Mouse (Mus musculus) T-cell, adult 2 months (primary cell): ENCODE measurements around the gene Rflna.
A peak's percentile ranks its signal among the peaks of the same experiment; 100 is the strongest.

Source experiments
- DNase-seq: peaks from one replicate; pipeline ENCODE4 v3.0.0; 2022; ENCODE audit warnings: low spot score

Gene Rflna

GRCm38 (mm10) chr5:125002969-125003872, at the start of gene Rflna:
Gene Rflna, plus strand, starts transcription at chr5:125003221.
- no peak for DNase-seq

- DNase-seq = peak; percentile 90
Measured at GRCm38 (mm10) chr5:124954404-124955305, 48.4 kb upstream of the Rflna start.

- no peak for DNase-seq
Measured at GRCm38 (mm10) chr5:124957491-124957890, 45.5 kb upstream of the Rflna start.

- DNase-seq = no peak
Measured at GRCm38 (mm10) chr5:124959099-124959498, 43.9 kb upstream of the Rflna start.

GRCm38 (mm10) chr5:124960131-124960901, 42.7 kb upstream of the Rflna start:
- DNase-seq = no peak

GRCm38 (mm10) chr5:124961433-124961832, 41.6 kb upstream of the Rflna start:
- DNase-seq = no peak

GRCm38 (mm10) chr5:124962761-124963160, 40.3 kb upstream of the Rflna start:
- no peak for DNase-seq

- DNase-seq = no peak
Measured at GRCm38 (mm10) chr5:124963806-124964672, 39.0 kb upstream of the Rflna start.

- no peak for DNase-seq
Measured at GRCm38 (mm10) chr5:124966622-124967332, 36.2 kb upstream of the Rflna start.

GRCm38 (mm10) chr5:124969790-124970189, 33.2 kb upstream of the Rflna start:
- no peak for DNase-seq

- no peak for DNase-seq
Measured at GRCm38 (mm10) chr5:124986222-124986621, 16.8 kb upstream of the Rflna start.

GRCm38 (mm10) chr5:124986656-124987055, 16.4 kb upstream of the Rflna start:
- DNase-seq = no peak

GRCm38 (mm10) chr5:124989724-124990123, 13.3 kb upstream of the Rflna start:
- DNase-seq = no peak

- no peak for DNase-seq
Measured at GRCm38 (mm10) chr5:124992323-124992722, 10.7 kb upstream of the Rflna start.

GRCm38 (mm10) chr5:124992891-124993290, 10.1 kb upstream of the Rflna start:
- no peak for DNase-seq

GRCm38 (mm10) chr5:124996816-124997215, 6.2 kb upstream of the Rflna start:
- DNase-seq = no peak

GRCm38 (mm10) chr5:124997913-124998312, 5.1 kb upstream of the Rflna start:
- DNase-seq = no peak

GRCm38 (mm10) chr5:125000756-125001250, 2.2 kb upstream of the Rflna start:
- no peak for DNase-seq

GRCm38 (mm10) chr5:125003873-125004255, 843 bp downstream of the Rflna start:
- DNase-seq = no peak
